Mouse (Mus musculus) heart, embryonic 14.5 days (tissue): ENCODE measurements around the gene Tmem165. TPM values are rescaled to one million over a fixed set of nuclear protein-coding genes. Genes with fewer than 3 reads are reported as not detected.

ENCODE experiments used
- ATAC-seq: fragments of 200-750 bp; cut with Nextera tagmentation; 2 replicates; pipeline ENCODE4 v1.8.0; 2017; ENCODE audit warnings: low read depth, moderate TSS enrichment; ENCODE audit not compliant: insufficient number of reproducible peaks, insufficient read depth, low FRiP score
- H3K27ac ChIP-seq, 2 experiments: fragments of 200-500 bp in 1 of 2; fragments of 300-500 bp in 1 of 2; sonication (generic) in 1 of 2; replicated peaks in 1 of 2; 2 replicates each; pipeline ENCODE4 v1.5.1; 2012 to 2014; ENCODE audit warnings: low read depth in 2 of 2, low read length in 2 of 2, control low read depth in 1 of 2, mild to moderate bottlenecking in 1 of 2, mixed read lengths in 1 of 2; ENCODE audit not compliant: control insufficient read depth in 1 of 2, insufficient read depth in 1 of 2
- H3K27me3 ChIP-seq: fragments of 300-500 bp; sonication (generic); 2 replicates; pipeline ENCODE4 v1.6.1; 2014; ENCODE audit warnings: mild to moderate bottlenecking, low read length, control low read depth; ENCODE audit not compliant: control insufficient read depth, insufficient read depth
- H3K36me3 ChIP-seq: fragments of 300-500 bp; sonication (generic); 2 replicates; pipeline ENCODE4 v1.6.1; 2014; ENCODE audit warnings: mild to moderate bottlenecking, control low read depth, low read length, mixed read lengths; ENCODE audit not compliant: control insufficient read depth, insufficient read depth
- H3K4me1 ChIP-seq, 2 experiments: fragments of 200-500 bp in 1 of 2; fragments of 300-500 bp in 1 of 2; sonication (generic) in 1 of 2; 2 replicates each; pipeline ENCODE4 v1.6.1; 2012 to 2014; ENCODE audit warnings: low read length in 2 of 2, control low read depth in 1 of 2, mixed read lengths in 1 of 2; ENCODE audit not compliant: control insufficient read depth in 2 of 2, insufficient read depth in 2 of 2
- H3K4me2 ChIP-seq: fragments of 300-500 bp; sonication (generic); 2 replicates; pipeline ENCODE4 v1.6.1; 2014; ENCODE audit warnings: mild to moderate bottlenecking, low read length
- H3K4me3 ChIP-seq, 2 experiments: fragments of 200-500 bp in 1 of 2; fragments of 300-500 bp in 1 of 2; sonication (generic) in 1 of 2; 2 replicates each; pipeline ENCODE4 v1.5.1; 2012 to 2014; ENCODE audit warnings: low read length in 2 of 2, mild to moderate bottlenecking in 2 of 2, control low read depth in 1 of 2, low read depth in 1 of 2, moderate library complexity in 1 of 2; ENCODE audit not compliant: control insufficient read depth in 1 of 2, insufficient read depth in 1 of 2
- H3K9ac ChIP-seq: fragments of 300-500 bp; sonication (generic); 2 replicates; pipeline ENCODE4 v1.6.1; 2014; ENCODE audit warnings: mild to moderate bottlenecking, low read length
- H3K9me3 ChIP-seq: fragments of 300-500 bp; sonication (generic); 2 replicates; pipeline ENCODE4 v1.6.1; 2016; ENCODE audit warnings: low read length, control low read depth; ENCODE audit not compliant: control insufficient read depth
- WGBS: fragments of 180-500 bp; shearing (Covaris S2); extraction: QIAGEN DNeasy Blood & Tissue Kit; methylation state at CpG from one replicate; pipeline ENCODE4 v1.1.7; 2014; 5-methylcytosine and 5-hydroxymethylcytosine counted together
- polyA plus RNA-seq: library from polyadenylated mRNA; unstranded; fragments of >200 nt; fragmentation: Nextera tagmentation; extraction: Ambion mirVana; gene quantifications from 2 replicates; pipeline ENCODE4 v1.2.1, GENCODE M21; 2014

Gene Tmem165
- polyA plus RNA-seq, 1 experiment from 2014 or later = 101 TPM

DNA sequence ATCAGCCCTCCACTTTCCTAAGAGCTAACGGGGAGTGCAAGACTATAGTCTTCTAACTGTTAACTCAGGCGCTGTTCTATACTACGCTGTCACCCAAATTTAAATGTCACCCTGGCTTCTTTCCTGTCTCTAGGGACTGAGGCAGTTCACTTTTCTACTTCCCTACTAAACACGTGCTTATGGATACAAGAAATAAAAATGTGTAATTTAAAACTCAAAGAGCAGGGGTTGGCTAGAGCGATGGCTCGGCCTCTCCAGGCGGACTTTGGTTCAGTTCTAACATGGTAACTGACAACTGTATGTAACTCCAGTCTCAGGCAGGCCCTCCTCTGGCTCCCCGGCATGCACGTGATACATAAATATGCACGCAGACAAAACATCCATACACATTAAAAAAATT lies 60.8 kb downstream of the Tmem165 start:
- no peak overlapping the region for H3K9ac ChIP-seq
- no peaks in the 10 kb centered on the region for H3K27me3 ChIP-seq
- H3K27ac ChIP-seq = no peak overlapping the region
- 94% methylated on average over 10 of the region's 10 CpGs for WGBS
- no peaks in the 10 kb centered on the region for H3K4me1 ChIP-seq
- ATAC-seq = no peak
- H3K9me3 ChIP-seq = no peaks in the 10 kb centered on the region
- H3K4me3 ChIP-seq = no peak overlapping the region
- H3K36me3 ChIP-seq = peaks cover 41% of the 10 kb centered on the region
- no peak overlapping the region for H3K4me2 ChIP-seq

DNA sequence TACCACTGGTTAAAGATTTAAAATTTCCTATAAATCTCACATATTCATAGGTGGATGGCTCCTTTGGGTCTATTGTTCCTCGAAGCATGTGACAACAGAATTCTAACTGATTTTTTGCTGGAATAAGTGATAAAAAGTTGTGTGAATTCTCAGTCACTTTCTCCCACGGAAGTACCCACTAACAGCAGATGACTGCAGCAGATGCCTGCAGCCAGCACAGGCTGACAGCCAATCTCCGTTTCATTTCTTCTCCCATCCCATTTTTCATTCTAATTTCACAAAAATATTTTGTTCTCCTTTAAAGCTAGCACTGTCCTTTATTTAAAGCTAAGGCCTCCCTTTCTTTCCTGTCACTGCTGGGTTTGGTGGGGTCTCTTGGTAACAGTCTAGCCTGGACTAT lies 61.7 kb downstream of the Tmem165 start:
- Histone ChIP-seq H3K27me3 (no peaks in the 10 kb centered on the region), H3K4me3 (no peak overlapping the region), H3K4me2 (no peak overlapping the region), H3K36me3 (peaks cover 33% of the 10 kb centered on the region), H3K4me1 (no peaks in the 10 kb centered on the region), H3K27ac (no peak overlapping the region), H3K9me3 (no peaks in the 10 kb centered on the region), H3K9ac (no peak overlapping the region)
- WGBS = 88% methylated on average over 3 of the region's 3 CpGs
- ATAC-seq = no peak

DNA sequence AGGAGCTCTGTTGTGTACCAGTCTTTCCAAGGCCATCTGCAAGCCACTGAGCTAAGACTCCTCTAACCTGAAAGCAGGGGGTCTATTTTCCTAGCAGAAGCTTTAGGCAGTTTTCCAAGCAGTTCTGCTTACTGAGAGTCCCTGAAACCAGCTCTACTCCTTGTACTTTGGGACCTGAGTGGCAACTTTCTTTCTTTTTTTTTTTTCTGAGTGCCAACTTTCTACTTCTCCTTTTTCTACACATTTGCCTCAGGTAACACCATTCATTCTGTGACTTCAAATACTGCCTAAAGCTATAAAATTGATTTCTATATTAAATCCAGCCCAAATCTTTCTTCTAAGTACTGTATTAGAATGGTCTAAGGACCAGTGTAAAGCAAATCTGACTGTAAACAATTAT lies 62.9 kb downstream of the Tmem165 start:
- H3K27ac ChIP-seq = no peak overlapping the region
- no peaks in the 10 kb centered on the region for H3K9me3 ChIP-seq
- H3K9ac ChIP-seq = no peak overlapping the region
- no peaks in the 10 kb centered on the region for H3K27me3 ChIP-seq
- H3K4me3 ChIP-seq = no peak overlapping the region
- peaks cover 27% of the 10 kb centered on the region for H3K36me3 ChIP-seq
- H3K4me1 ChIP-seq = no peaks in the 10 kb centered on the region
- no peak for ATAC-seq
- no peak overlapping the region for H3K4me2 ChIP-seq

DNA sequence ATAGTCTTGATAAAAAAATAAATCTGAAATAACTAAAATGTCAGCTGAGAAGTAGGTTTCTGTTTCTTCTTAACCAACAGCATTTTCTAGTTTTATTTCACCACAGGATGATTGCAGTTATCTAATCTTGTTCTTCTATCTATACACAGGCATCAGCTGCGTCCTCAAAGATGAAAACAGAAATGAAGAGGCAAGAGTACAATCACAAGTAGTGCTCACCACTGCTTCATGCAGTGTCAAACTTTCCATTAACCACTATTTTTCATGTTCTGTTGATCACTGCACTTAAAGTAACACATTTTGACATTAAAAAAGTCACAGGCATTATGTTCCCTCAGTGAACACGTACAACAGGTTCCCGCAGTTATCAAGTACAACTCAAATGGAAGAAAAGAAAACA lies 67.3 kb downstream of the Tmem165 start:
- ATAC-seq = no peak
- peaks cover 27% of the 10 kb centered on the region for H3K36me3 ChIP-seq
- no peak overlapping the region for H3K4me3 ChIP-seq
- no peak overlapping the region for H3K9ac ChIP-seq
- no peak overlapping the region for H3K27ac ChIP-seq
- H3K9me3 ChIP-seq = no peaks in the 10 kb centered on the region
- no peak overlapping the region for H3K4me2 ChIP-seq
- H3K27me3 ChIP-seq = no peaks in the 10 kb centered on the region
- no peaks in the 10 kb centered on the region for H3K4me1 ChIP-seq
- 81% methylated on average over 3 of the region's 3 CpGs for WGBS

Other genes with a start within 250 kb of the Tmem165 start
- 44.3 and 44.5 TPM in 2 replicates for gene Kdr, start 205.4 kb upstream of the Tmem165 start, polyA plus RNA-seq
- 22.6 and 26.9 TPM in 2 replicates for gene Srd5a3, start 43.6 kb upstream of the Tmem165 start, polyA plus RNA-seq
- gene Clock, start 120.9 kb downstream of the Tmem165 start, polyA plus RNA-seq = 15.0 and 15.1 TPM in 2 replicates
- not detected in 2 replicates for gene Pdcl2, start 147.3 kb downstream of the Tmem165 start, polyA plus RNA-seq
- gene Nmu, start 179.9 kb downstream of the Tmem165 start, polyA plus RNA-seq = not detected in 2 replicates